Mouse (Mus musculus) lung, postnatal 36 days (tissue): ENCODE measurements around the gene Slc35e2.
"Not testable (repeated sequence)": the region's sequence is repeated elsewhere in the genome, so short reads cannot be mapped to it uniquely, and the experiment has no call there.

Experiments
- DNase-seq: peaks from one replicate; pipeline ENCODE4 v3.0.0; 2022; ENCODE audit warnings: mixed read lengths

The Slc35e2 gene

GRCm38 (mm10) chr4:155601091-155601996 is at the start of gene Slc35e2:
Slc35e2 (plus strand) TSS chr4:155601416.
- peak; percentile 92 for DNase-seq

GRCm38 (mm10) chr4:155552917-155553532 is 48.2 kb upstream of the Slc35e2 start:
- DNase-seq, result no peak

GRCm38 (mm10) chr4:155554880-155555279 is 46.3 kb upstream of the Slc35e2 start:
- DNase-seq, result peak; percentile 31

GRCm38 (mm10) chr4:155555464-155555863 is 45.8 kb upstream of the Slc35e2 start:
- no peak for DNase-seq

- peak; percentile 32 for DNase-seq
Observed at GRCm38 (mm10) chr4:155559454-155559853, 41.8 kb upstream of the Slc35e2 start.

DNA sequence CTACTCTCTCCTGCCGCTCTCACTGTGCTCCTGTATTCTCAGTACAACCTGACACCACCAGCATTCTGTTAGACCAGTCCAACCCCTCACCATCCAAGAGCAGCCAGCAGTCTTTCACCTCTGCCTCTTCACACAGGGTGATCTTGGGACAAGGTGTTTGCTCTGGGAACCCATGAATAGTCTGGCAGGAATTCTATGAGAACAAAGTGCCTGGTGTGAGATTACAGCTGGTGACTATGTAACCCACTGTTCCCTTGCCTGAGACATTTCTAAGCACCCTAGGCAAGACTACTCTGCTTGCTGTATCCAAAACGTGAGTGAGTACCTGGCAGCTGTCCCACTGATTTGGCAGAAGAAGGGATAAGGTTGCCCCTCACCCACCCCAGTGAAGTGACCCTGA is 40.3 kb upstream of the Slc35e2 start:
- DNase-seq, result peak; percentile 48

GRCm38 (mm10) chr4:155561661-155562442 is 39.4 kb upstream of the Slc35e2 start, which contains the start of gene Nadk:
Nadk (plus strand) TSS chr4:155562378.
- DNase-seq, result peak; percentile 70

- peak; percentile 69 for DNase-seq
Observed at GRCm38 (mm10) chr4:155562725-155563399, 38.4 kb upstream of the Slc35e2 start.

GRCm38 (mm10) chr4:155563400-155564231 is 37.6 kb upstream of the Slc35e2 start:
- peak; percentile 98 for DNase-seq

GRCm38 (mm10) chr4:155564315-155565069 is 36.7 kb upstream of the Slc35e2 start:
- DNase-seq, result peak; percentile 75

DNA sequence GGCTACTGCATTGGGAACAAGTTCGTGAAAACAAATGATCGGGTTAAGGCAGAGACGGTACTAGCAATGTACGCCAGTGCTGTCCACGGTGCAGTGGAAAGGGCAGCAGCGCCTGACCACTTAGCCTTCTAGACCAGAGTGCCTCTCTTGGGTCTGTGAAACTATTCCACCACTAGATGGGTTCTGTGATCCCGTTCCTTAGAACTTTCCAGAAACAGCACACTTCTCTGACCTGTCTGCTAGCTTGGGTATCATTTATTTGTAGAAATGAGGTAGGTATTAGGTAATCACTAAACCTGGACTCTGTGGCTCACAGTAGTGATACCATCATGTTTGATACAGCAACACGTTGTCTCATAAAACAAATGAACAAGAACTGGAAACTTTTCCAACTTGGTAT is 34.7 kb upstream of the Slc35e2 start:
- DNase-seq, result no peak

DNA sequence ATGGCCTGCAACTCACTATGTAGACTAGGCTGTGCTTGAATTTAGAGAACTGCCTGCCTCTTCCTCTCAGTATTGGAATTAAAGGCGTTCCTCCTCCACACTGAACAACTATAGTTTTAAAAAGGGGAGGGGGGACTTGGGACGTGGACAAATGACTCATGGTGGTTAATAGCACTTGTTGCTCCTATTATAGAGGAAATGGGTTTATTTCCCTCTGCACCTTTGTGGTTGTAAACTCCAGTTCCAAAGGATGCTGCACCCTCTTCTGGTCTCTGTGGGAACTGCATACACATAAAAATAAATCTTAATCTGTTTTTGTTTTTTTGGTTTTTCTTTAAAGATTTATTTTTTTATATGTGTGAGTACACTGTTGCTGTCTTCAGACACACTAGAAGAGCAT is 33.0 kb upstream of the Slc35e2 start:
- DNase-seq, result peak; percentile 66

DNA sequence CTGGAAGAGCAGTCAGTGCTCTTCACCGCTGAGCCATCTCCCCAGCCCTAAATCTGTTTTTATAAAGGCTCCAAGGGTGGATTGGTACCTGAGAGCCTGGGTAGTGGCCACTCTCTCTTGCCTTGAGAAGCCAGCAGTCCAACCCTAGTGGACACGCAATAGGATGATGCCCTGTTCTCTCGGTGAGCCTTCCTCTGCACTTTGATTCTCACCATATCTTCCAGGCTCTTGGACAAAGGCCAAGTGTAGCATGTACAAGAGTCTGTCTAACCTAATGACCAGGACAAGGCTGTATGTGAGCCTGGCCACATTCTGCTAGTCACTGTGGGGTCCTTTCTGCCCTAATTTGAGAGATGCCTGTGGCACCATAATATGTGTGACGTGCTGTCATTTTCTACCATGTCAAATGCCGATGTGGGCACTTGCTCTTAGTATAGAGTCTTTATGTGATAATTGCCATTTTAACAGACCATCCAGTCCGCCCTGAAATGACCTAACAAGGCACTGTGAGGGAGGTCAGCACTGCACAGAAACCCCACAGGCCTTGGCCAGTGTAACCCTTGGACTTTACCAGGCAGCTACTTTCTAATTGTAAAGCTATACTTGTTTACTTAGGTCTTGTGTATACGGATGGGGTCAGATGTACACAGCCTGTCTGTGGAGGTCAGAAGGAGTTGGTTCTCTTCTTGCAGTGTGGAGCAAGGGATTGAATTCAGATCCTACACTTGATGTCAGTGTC is 32.4 kb upstream of the Slc35e2 start:
- DNase-seq, result no peak

DNA sequence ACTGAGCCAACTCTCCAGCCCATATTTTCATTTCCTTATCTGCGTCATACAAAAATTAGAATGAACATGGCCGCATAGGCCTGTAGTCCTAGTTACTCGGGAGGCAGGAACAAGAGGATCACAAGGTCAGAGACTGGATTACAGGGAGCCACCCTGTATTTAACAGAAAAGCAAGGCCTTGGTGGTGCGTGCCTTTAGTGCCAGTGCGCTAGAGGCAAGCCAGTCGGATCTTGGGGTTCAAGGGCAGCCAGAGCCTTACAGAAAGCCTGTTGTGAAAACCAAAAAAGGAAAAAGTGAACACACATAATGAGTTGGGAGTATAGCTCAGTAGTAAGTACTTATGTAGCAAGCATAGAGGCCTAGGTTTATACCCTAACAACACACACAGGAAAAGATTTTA is 31.4 kb upstream of the Slc35e2 start:
- no peak for DNase-seq

GRCm38 (mm10) chr4:155570315-155570714 is 30.9 kb upstream of the Slc35e2 start:
- DNase-seq, result not testable (repeated sequence)

- peak; percentile 56 for DNase-seq
Observed at GRCm38 (mm10) chr4:155571442-155571841, 29.8 kb upstream of the Slc35e2 start.

DNA sequence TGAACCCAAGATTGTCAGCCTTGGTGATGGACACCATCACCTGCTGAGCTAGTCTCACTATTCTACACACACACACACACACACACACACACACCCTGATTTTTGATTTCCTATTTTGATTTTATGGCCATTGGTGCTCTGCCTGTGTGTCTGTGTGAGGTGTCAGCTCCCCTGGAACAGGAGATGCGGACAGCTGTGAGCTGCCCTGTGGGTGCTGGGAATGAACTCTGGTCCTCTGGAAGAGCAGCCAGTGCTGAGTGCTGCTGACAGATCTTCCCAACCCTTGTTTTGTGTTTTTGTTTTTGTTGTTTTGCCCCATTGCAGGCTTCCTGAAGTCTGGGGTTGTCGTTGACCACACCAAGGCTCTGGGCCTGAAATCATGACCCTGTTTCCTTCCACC is 28.1 kb upstream of the Slc35e2 start:
- no peak for DNase-seq

DNA sequence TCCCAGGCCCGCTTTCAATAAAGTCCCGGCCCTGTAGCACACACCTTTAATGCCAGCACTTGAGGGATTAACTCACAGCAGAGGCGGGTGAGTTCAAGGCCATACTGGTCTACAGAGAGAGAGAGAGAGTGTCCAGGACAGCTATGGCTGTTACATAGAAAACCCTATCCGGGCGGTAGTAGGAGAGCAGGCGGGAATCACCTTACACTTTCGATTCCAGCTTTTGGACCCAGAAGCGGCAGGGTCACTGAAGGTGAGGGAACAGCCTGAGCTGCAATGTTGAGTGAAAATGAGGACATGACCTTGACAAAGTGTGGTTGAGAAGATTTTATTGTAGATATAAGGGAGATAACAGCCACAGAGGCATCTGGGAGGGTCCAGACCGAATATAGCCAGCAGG is 27.3 kb upstream of the Slc35e2 start:
- DNase-seq, result no peak

DNA sequence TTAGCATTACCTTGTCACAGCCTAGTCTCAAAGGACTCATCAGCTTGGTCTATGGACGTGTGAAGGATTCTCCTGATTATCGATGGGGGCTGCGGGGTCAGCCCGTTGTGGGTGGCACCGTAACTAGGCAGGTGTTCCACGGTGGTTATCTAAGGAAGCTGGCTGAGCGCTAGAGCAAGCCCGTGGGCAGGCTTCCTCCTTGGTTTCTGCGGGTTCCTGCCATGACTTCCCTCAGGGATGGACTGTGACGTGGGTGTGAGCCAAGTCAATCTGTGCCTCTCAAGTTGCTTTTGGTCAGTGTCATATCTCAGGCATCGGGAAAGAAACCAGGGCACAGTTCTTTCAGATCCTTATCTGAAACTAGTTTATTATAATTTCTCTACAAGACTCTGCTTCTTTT is 26.3 kb upstream of the Slc35e2 start:
- DNase-seq, result peak; percentile 27

DNA sequence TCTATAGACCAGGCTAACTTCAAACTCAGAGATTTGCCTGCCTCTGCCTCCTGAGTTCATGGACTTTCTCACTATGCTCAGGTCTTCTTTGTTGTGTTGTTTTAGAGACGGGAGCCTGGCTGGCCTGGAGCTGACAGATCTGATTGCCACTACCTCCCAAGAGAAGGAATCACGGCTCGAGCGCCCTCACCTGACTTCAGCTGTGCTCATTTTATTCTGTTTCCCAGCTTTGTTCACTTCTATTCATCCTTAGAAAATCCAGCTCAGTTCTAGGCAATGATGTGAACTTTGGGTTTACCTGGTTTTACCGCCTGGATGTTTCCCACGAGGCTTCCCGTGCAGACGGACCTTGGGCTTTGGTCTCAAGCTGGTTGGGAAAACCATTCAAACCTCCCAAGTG is 25.7 kb upstream of the Slc35e2 start:
- no peak for DNase-seq
